Mouse (Mus musculus) MEL (cell line): ENCODE data around the gene Mettl5. TPM values are rescaled to one million over a fixed set of nuclear protein-coding genes. Genes with fewer than 3 reads are reported as not detected.

Experiments
- DNase-seq: peaks from one replicate; pipeline ENCODE4 v3.0.0; 2011; ENCODE audit warnings: low read depth, low spot score
- H3K27ac ChIP-seq: 2 replicates; pipeline ENCODE4 v1.5.1; 2012; ENCODE audit warnings: low read depth, mild to moderate bottlenecking, control low read depth, low read length, moderate library complexity; ENCODE audit not compliant: control insufficient read depth
- H3K27me3 ChIP-seq, 2 experiments: fragments of 150-350 bp in 1 of 2; sonication (generic) in 1 of 2; 2 replicates each; pipeline ENCODE4 v1.6.1; 2012; ENCODE audit warnings: low read length in 2 of 2, mild to moderate bottlenecking in 2 of 2, improper control_type of control experiment in 1 of 2, moderate library complexity in 1 of 2; ENCODE audit not compliant: insufficient read depth in 2 of 2, control insufficient read depth in 1 of 2
- H3K36me3 ChIP-seq, 2 experiments: 2 replicates each; pipeline ENCODE4 v1.6.1; 2012 to 2014; ENCODE audit warnings: low read length in 2 of 2, improper control_type of control experiment in 1 of 2, inconsistent platforms in 1 of 2, mild to moderate bottlenecking in 1 of 2; ENCODE audit not compliant: insufficient read depth in 2 of 2, control insufficient read depth in 1 of 2
- H3K4me1 ChIP-seq, 2 experiments: fragments of 150-350 bp in 1 of 2; sonication (generic) in 1 of 2; 2 replicates each; pipeline ENCODE4 v1.6.1; 2012; ENCODE audit warnings: low read length in 2 of 2, improper control_type of control experiment in 1 of 2, mild to moderate bottlenecking in 1 of 2; ENCODE audit not compliant: insufficient read depth in 2 of 2, control insufficient read depth in 1 of 2
- H3K4me3 ChIP-seq, 2 experiments: fragments of 150-350 bp in 1 of 2; sonication (generic) in 1 of 2; 2 replicates each; pipeline ENCODE4 v1.5.1; 2012; ENCODE audit warnings: low read depth in 2 of 2, low read length in 2 of 2, mild to moderate bottlenecking in 2 of 2, moderate library complexity in 2 of 2, control low read depth in 1 of 2, improper control_type of control experiment in 1 of 2; ENCODE audit not compliant: control insufficient read depth in 1 of 2, insufficient read depth in 1 of 2
- H3K79me2 ChIP-seq: 2 replicates; pipeline ENCODE4 v1.6.1; 2012; ENCODE audit warnings: mild to moderate bottlenecking, low read length, moderate library complexity; ENCODE audit not compliant: control insufficient read depth, poor library complexity, insufficient read depth
- H3K9ac ChIP-seq: 2 replicates; pipeline ENCODE4 v1.6.1; 2012; ENCODE audit warnings: low read depth, mild to moderate bottlenecking, control low read depth, low read length, moderate library complexity; ENCODE audit not compliant: control insufficient read depth, poor library complexity, severe bottlenecking
- H3K9me3 ChIP-seq: fragments of 150-350 bp; sonication (generic); replicated peaks from 2 replicates; pipeline ENCODE4 v1.6.1; 2012; ENCODE audit warnings: mild to moderate bottlenecking, low read length, improper control_type of control experiment, moderate library complexity; ENCODE audit not compliant: insufficient read depth
- BHLHE40 ChIP-seq: IDR thresholded peaks from 2 replicates; pipeline ENCODE4 v1.6.1; 2012; ENCODE audit warnings: low read depth, mild to moderate bottlenecking, inconsistent platforms, low read length, improper control_type of control experiment, borderline replicate concordance
- CHD1 ChIP-seq: IDR thresholded peaks from 2 replicates; pipeline ENCODE4 v1.6.1; 2012; ENCODE audit warnings: low read depth, mild to moderate bottlenecking, inconsistent platforms, low read length, improper control_type of control experiment
- E2F4 ChIP-seq: IDR thresholded peaks from 2 replicates; pipeline ENCODE4 v1.6.1; 2011; ENCODE audit warnings: low read depth, low read length, improper control_type of control experiment, borderline replicate concordance
- ELF1 ChIP-seq: IDR thresholded peaks from 2 replicates; pipeline ENCODE4 v1.6.1; 2014; ENCODE audit warnings: low read depth, mild to moderate bottlenecking, inconsistent platforms, low read length, improper control_type of control experiment, moderate library complexity
- GABPA ChIP-seq: IDR thresholded peaks from 2 replicates; pipeline ENCODE4 v1.6.1; 2012; ENCODE audit warnings: low read depth, mild to moderate bottlenecking, inconsistent platforms, low read length, improper control_type of control experiment, moderate library complexity
- GATA1 ChIP-seq: IDR thresholded peaks from 2 replicates; pipeline ENCODE4 v1.6.1; 2011; ENCODE audit warnings: low read depth, low read length, improper control_type of control experiment
- HCFC1 ChIP-seq: IDR thresholded peaks from 2 replicates; pipeline ENCODE4 v1.6.1; 2012; ENCODE audit warnings: low read depth, mild to moderate bottlenecking, inconsistent platforms, low read length, improper control_type of control experiment, moderate library complexity
- JUND ChIP-seq: IDR thresholded peaks from 2 replicates; pipeline ENCODE4 v1.6.1; 2011; ENCODE audit warnings: low read depth, mild to moderate bottlenecking, improper control_type of control experiment, low read length
- KAT2A ChIP-seq: conservative IDR thresholded peaks from 2 replicates; pipeline ENCODE4 v1.6.1; 2012; ENCODE audit warnings: low read depth, low read length, improper control_type of control experiment, inconsistent platforms
- MAFK ChIP-seq: IDR thresholded peaks from 2 replicates; pipeline ENCODE4 v1.6.1; 2011; ENCODE audit warnings: low read depth, mild to moderate bottlenecking, low read length, improper control_type of control experiment, borderline replicate concordance
- MAZ ChIP-seq: IDR thresholded peaks from 2 replicates; pipeline ENCODE4 v1.6.1; 2012; ENCODE audit warnings: low read depth, mild to moderate bottlenecking, inconsistent platforms, low read length, improper control_type of control experiment
- MYC ChIP-seq: IDR thresholded peaks from 2 replicates; pipeline ENCODE4 v1.6.1; 2011; ENCODE audit warnings: low read depth, mild to moderate bottlenecking, low read length, improper control_type of control experiment, moderate library complexity
- NRF1 ChIP-seq: IDR thresholded peaks from 2 replicates; pipeline ENCODE4 v1.6.1; 2014; ENCODE audit warnings: low read depth, mild to moderate bottlenecking, inconsistent platforms, low read length, improper control_type of control experiment, moderate library complexity; ENCODE audit not compliant: poor library complexity, insufficient read depth, severe bottlenecking
- POLR2A ChIP-seq, 2 experiments: IDR thresholded peaks; 2 replicates each; pipeline ENCODE4 v1.6.1; 2011 to 2012; ENCODE audit warnings: low read length in 2 of 2, mild to moderate bottlenecking in 2 of 2, control low read depth in 1 of 2, improper control_type of control experiment in 1 of 2, low read depth in 1 of 2, moderate library complexity in 1 of 2; ENCODE audit not compliant: control insufficient read depth in 1 of 2, insufficient read depth in 1 of 2, poor library complexity in 1 of 2
- RCOR1 ChIP-seq: IDR thresholded peaks from 2 replicates; pipeline ENCODE4 v1.6.1; 2012; ENCODE audit warnings: low read depth, mild to moderate bottlenecking, inconsistent platforms, low read length, improper control_type of control experiment
- SIN3A ChIP-seq: IDR thresholded peaks from 2 replicates; pipeline ENCODE4 v1.6.1; 2012; ENCODE audit warnings: low read length, improper control_type of control experiment, inconsistent platforms
- UBTF ChIP-seq: IDR thresholded peaks from 2 replicates; pipeline ENCODE4 v1.6.1; 2012; ENCODE audit warnings: low read depth, mild to moderate bottlenecking, inconsistent platforms, low read length, improper control_type of control experiment, moderate library complexity, borderline replicate concordance; ENCODE audit not compliant: insufficient read depth
- USF1 ChIP-seq: IDR thresholded peaks from 2 replicates; pipeline ENCODE4 v1.6.1; 2014; ENCODE audit warnings: low read depth, mild to moderate bottlenecking, inconsistent platforms, low read length, improper control_type of control experiment, moderate library complexity
- USF2 ChIP-seq, 2 experiments: IDR thresholded peaks; 2 replicates each; pipeline ENCODE4 v1.6.1; 2011 to 2012; ENCODE audit warnings: improper control_type of control experiment in 2 of 2, low read length in 2 of 2, borderline replicate concordance in 1 of 2, inconsistent platforms in 1 of 2, low read depth in 1 of 2, mild to moderate bottlenecking in 1 of 2; ENCODE audit not compliant: insufficient read depth in 1 of 2
- ZKSCAN1 ChIP-seq: IDR thresholded peaks from 2 replicates; pipeline ENCODE4 v1.6.1; 2012; ENCODE audit warnings: low read depth, mild to moderate bottlenecking, inconsistent platforms, low read length, improper control_type of control experiment, moderate library complexity
- polyA plus RNA-seq, 2 experiments: library from polyadenylated mRNA; stranded (reverse) in 1 of 2; unstranded in 1 of 2; fragments of >175 nt in 1 of 2; fragments of >200 nt in 1 of 2; gene quantifications; 2 replicates each; pipeline versions ENCODE4 v1.2.1 to v1.2.4; 2012; ENCODE audit warnings: low replicate concordance in 2 of 2, low read depth in 1 of 2; ENCODE audit not compliant: insufficient read length in 2 of 2, insufficient read depth in 1 of 2, missing spikeins in 1 of 2
- total RNA-seq: library from RNA; depleted of rRNA; stranded (reverse); fragments of 300-350 nt; gene quantifications from 2 replicates; pipeline ENCODE4 v1.2.3, GENCODE M21; 2012

Mettl5 gene
- total and polyA plus RNA-seq, 3 experiments: 27.5 to 29.2 TPM; not detected in 1

DNA sequence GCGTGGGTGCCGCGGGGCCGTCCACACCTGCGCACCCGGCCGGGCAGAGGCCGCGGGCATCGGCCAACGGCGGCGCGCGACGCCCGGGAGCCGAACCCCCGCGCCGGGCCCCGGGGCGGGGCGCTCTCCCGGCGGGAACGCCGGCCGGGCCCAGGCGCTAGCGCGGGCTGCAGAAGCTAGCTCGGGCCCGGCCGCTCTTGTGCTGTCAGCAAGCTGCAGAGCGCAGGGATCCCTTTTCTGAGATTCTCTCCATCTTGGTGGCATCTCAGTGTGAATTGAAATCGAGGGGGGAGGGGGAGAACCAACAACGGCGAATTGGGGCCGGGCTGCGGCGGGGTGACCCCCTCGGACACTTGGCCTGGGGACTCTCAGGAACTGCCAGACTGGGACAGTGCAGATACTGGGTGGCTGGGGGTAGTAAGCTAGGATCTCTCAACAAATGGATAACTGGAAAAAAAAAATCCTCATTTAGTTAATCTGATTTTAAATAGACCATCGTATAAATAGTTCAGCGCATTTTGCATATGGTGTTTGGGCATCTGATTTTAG lies 62.2 kb downstream of the Mettl5 start:
- DNase-seq: peak; percentile 60

DNA sequence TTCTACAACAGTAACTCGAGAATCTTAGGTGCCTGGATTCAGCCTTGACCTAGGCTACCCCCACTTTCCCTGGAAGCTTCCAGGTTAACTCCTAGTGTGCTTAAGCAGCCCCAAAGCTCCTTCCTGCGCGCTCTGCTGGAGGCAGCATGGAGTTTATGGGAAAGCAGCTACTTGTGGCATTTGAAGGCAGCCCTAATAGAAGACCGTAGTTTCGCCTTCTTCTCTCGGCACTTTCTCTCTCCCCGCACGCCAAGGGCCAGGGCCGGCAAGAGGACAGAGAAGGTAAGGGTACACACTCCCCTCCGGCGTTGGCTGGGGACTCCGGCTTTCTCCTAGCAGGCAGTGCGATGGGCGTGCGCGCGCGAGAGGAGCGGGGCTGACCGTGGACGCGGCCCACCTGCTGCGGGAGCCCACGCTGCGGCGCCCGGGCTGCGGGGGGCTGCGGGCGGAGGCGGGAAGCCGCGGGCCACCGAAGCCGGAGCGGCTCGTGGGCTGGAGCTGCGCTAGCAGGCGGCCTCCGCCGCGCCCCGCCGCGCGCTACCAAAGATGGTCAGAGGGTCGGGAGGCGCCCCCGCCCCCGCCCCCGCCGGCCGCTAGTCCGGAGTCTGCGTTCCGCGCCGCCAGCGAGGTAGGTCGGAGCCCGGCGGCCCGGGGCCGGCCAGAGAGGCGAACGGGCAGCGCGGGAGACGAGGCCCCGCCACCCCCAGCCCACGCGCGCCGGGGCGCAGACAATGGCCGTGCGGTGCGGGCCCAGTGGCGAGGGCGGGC lies 62.9 kb downstream of the Mettl5 start:
- TF ChIP-seq UBTF (no peak), POLR2A (IDR thresholded peaks at IDR 0.05; ENCODE audit: control insufficient read depth in 1 of 2, insufficient read depth in 1 of 2, low read depth in 1 of 2, low read length in 2 of 2, poor library complexity in 1 of 2) (0 out of 4 replicates have a peak, but pooled peaks of 1 of the 2 experiments have one; percentile 46), CHD1 (peak; percentile 25; the same call in 1 of the 2 replicates), ZKSCAN1 (no peak), SIN3A (peak; percentile 7; the same call in 1 of the 2 replicates)
- Histone ChIP-seq H3K79me2 (peaks cover 14% of the 10 kb centered on the region), H3K4me1 (peaks cover 23% of the 10 kb centered on the region in 2 experiments), H3K36me3 (peaks cover 0 to 28% of the 10 kb centered on the region in 2 experiments; a peak in 3 of 4 replicates), H3K4me3 (peak overlapping the region; percentile 60 to 92), H3K9me3 (no peaks in the 10 kb centered on the region), H3K27ac (peak overlapping the region; percentile 73), H3K27me3 (no peaks in the 10 kb centered on the region), H3K9ac (peak overlapping the region; percentile 76)
- peak; percentile 69 for DNase-seq

More for the DNA sequence above, 62.2 kb downstream of the Mettl5 start:
- Histone ChIP-seq H3K4me3 (peak overlapping the region; percentile 60 to 92), H3K27ac (peak overlapping the region; percentile 73), H3K9me3 (no peaks in the 10 kb centered on the region), H3K4me1 (peaks cover 19 to 21% of the 10 kb centered on the region in 2 experiments), H3K27me3 (no peaks in the 10 kb centered on the region), H3K79me2 (peaks cover 14% of the 10 kb centered on the region), H3K9ac (peak overlapping the region; percentile 76), H3K36me3 (peaks cover 0 to 28% of the 10 kb centered on the region in 2 experiments; a peak in 3 of 4 replicates)
- TF ChIP-seq UBTF (peak; percentile 86; the same call in 1 of the 2 replicates), HCFC1 (0 out of 2 replicates have a peak, but pooled peaks have one; percentile 28), MAZ (0 out of 2 replicates have a peak, but pooled peaks have one; percentile 30), JUND (no peak), SIN3A (0 out of 2 replicates have a peak, but pooled peaks have one; percentile 19), GABPA (no peak), NRF1 (no peak)

DNA sequence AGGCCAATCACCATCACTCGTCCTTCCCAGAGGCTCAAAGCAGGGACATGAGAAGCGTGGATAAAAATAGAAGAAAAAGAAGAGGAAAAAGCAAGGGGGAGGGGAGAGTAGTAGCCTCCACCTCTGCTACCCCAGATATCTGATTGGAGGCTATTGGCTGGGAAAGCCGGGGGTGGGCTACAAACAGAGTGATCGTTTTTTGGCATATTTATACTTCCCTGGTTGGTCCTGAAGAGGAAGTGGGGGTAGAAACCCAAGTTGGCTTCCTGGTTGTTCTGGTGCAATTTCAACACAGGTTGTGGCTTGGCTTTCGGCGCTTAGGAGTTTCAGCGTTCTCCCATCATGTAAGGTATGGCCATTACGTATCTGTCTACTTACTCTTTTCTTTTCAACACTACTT lies 63.7 kb downstream of the Mettl5 start, which contains the start of gene Klhl23:
Klhl23 (plus strand) TSS at position 234 of the 400 bp plus-strand sequence.
- Histone ChIP-seq H3K4me1 (peaks cover 23 to 27% of the 10 kb centered on the region in 2 experiments), H3K79me2 (peaks cover 14% of the 10 kb centered on the region), H3K27me3 (no peaks in the 10 kb centered on the region), H3K9me3 (no peaks in the 10 kb centered on the region), H3K36me3 (peaks cover 0 to 30% of the 10 kb centered on the region in 2 experiments; a peak in 3 of 4 replicates), H3K4me3 (peak within 1 kb of the TSS; percentile 60 to 92), H3K27ac (peak within 1 kb of the TSS; percentile 73), H3K9ac (peak within 1 kb of the TSS; percentile 76)
- peak; percentile 88 for DNase-seq
- TF ChIP-seq HCFC1 (peak; percentile 71), USF2 (IDR thresholded peaks at IDR 0.05; ENCODE audit: borderline replicate concordance in 1 of 2, insufficient read depth in 1 of 2, low read depth in 1 of 2, low read length in 2 of 2) (no peak), GABPA (no peak), JUND (no peak), GATA1 (peak; percentile 38), E2F4 (no peak), RCOR1 (no peak), ELF1 (peak; percentile 82), USF1 (no peak), CHD1 (peak; percentile 84; the same call in 1 of the 2 replicates), NRF1 (no peak), MAZ (peak; percentile 43; the same call in 1 of the 2 replicates), KAT2A (no peak; the same call in 1 of the 2 replicates), BHLHE40 (no peak), MAFK (no peak), MYC (no peak)
